Mouse (Mus musculus) neural tube, embryonic 14.5 days (tissue): ENCODE measurements around the gene Oxgr1. TPM values are rescaled to one million over a fixed set of nuclear protein-coding genes. Genes with fewer than 3 reads are reported as not detected.
"Not testable (repeated sequence)": the region's sequence is repeated elsewhere in the genome, so short reads cannot be mapped to it uniquely, and the experiment has no call there.

Experiments
- ATAC-seq: fragments of 200-750 bp; cut with Nextera tagmentation; 2 replicates; pipeline ENCODE4 v1.8.0; 2017; ENCODE audit warnings: low read depth, mild to moderate bottlenecking, moderate TSS enrichment, moderate library complexity
- H3K27ac ChIP-seq: fragments of 300-500 bp; sonication (generic); 2 replicates; pipeline ENCODE4 v1.5.1; 2014; ENCODE audit warnings: low read depth, mild to moderate bottlenecking, control low read depth, low read length, moderate library complexity, mixed read lengths
- H3K27me3 ChIP-seq: fragments of 300-500 bp; sonication (generic); 2 replicates; pipeline ENCODE4 v1.6.1; 2014; ENCODE audit warnings: low read length; ENCODE audit not compliant: control insufficient read depth, insufficient read depth
- H3K36me3 ChIP-seq: fragments of 300-500 bp; sonication (generic); 2 replicates; pipeline ENCODE4 v1.6.1; 2014; ENCODE audit warnings: low read length, mixed read lengths; ENCODE audit not compliant: control insufficient read depth, insufficient read depth
- H3K4me1 ChIP-seq: fragments of 300-500 bp; sonication (generic); 2 replicates; pipeline ENCODE4 v1.6.1; 2014; ENCODE audit warnings: low read length; ENCODE audit not compliant: control insufficient read depth, insufficient read depth
- H3K4me2 ChIP-seq: fragments of 300-500 bp; sonication (generic); 2 replicates; pipeline ENCODE4 v1.6.1; 2014; ENCODE audit warnings: mild to moderate bottlenecking, low read depth, low read length, control low read depth
- H3K4me3 ChIP-seq: fragments of 300-500 bp; sonication (generic); 2 replicates; pipeline ENCODE4 v1.5.1; 2014; ENCODE audit warnings: low read depth, low read length, control low read depth, mixed read lengths
- H3K9ac ChIP-seq: fragments of 300-500 bp; sonication (generic); replicated peaks from 2 replicates; pipeline ENCODE4 v1.6.1; 2014; ENCODE audit warnings: low read depth, mild to moderate bottlenecking, control low read depth, low read length, mixed read lengths
- H3K9me3 ChIP-seq: fragments of 300-500 bp; sonication (generic); 2 replicates; pipeline ENCODE4 v1.6.1; 2016; ENCODE audit warnings: low read length; ENCODE audit not compliant: control insufficient read depth
- WGBS: fragments of 180-500 bp; shearing (Covaris S2); extraction: QIAGEN DNeasy Blood & Tissue Kit; methylation state at CpG from one replicate; pipeline ENCODE4 v1.1.7; 2014; 5-methylcytosine and 5-hydroxymethylcytosine counted together
- polyA plus RNA-seq: library from polyadenylated mRNA; unstranded; fragments of >200 nt; fragmentation: Nextera tagmentation; extraction: Ambion mirVana; gene quantifications from 2 replicates; pipeline ENCODE4 v1.2.1, GENCODE M21; 2014

Gene Oxgr1
- polyA plus RNA-seq, 1 experiment from 2014 or later: not detected

DNA sequence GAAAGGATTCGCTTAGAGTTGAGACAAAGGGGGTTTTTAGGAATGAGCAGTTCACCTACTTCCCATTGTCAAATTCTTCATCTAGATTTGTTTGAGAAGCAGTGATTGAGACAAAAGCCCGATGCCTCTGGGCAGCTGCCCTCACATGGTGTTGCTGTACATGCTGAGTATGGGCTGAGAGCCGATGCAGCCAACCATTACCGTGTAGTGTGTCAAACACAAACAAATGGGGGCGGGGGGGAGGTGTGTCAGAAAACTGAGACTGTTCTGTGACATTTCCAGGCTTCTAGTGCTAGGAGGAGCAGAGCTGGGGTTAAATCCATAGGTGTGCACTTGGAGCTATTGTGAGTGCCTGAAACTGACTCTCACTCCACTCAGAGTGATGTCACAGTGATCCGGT lies 55.5 kb downstream of the Oxgr1 start:
- Histone ChIP-seq H3K27ac (no peak overlapping the region), H3K27me3 (no peaks in the 10 kb centered on the region), H3K36me3 (no peaks in the 10 kb centered on the region), H3K4me1 (no peaks in the 10 kb centered on the region), H3K9ac (no peak overlapping the region), H3K4me2 (no peak overlapping the region), H3K9me3 (no peaks in the 10 kb centered on the region), H3K4me3 (no peak overlapping the region)
- 89% methylated on average over 6 of the region's 6 CpGs for WGBS
- no peak for ATAC-seq

DNA sequence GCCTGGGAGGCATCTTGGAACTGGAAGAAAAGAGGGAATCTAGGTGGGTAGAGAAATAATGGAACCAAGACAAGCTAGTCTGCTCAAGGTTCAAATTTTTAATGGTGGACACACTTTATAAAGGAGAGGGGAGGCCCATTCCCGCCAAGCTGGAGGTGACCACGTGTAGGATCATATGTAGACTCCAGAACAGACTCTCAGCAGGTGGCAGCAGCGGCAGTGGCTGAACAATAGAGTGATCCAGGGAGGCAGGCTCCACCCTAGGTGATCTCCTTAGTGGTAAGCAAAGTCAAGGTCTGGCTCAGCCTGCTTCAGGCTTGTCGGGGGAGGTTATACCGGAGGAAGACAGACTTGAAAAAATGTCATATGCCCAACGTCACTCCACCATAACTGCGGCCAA lies 55.9 kb downstream of the Oxgr1 start:
- not testable (repeated sequence) for H3K9ac ChIP-seq, H3K9me3 ChIP-seq, ATAC-seq, H3K4me3 ChIP-seq, H3K27me3 ChIP-seq, H3K36me3 ChIP-seq, H3K27ac ChIP-seq, H3K4me1 ChIP-seq, H3K4me2 ChIP-seq
- 89% methylated on average over 7 of the region's 7 CpGs for WGBS

DNA sequence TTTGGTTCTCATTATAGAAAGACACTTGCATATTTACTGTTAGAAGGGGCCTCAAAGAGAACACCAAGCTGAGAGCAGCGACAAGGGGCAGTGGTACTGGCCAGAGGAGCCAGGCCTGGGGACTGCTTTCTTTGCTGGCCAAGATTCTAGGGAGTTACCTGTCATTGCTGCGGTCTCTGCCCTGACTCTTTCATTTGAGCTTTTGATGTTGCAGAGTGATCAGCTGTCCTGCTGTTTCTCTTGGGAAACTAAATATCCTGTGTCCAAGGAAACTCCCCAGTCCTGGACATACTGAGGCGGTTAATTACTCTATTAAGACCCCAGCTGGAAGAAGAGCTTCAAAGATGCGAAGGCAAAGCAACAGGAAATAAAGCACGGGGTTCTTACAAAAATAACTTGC lies 60.9 kb downstream of the Oxgr1 start:
- no peak overlapping the region for H3K9ac ChIP-seq
- no peaks in the 10 kb centered on the region for H3K36me3 ChIP-seq
- no peaks in the 10 kb centered on the region for H3K9me3 ChIP-seq
- WGBS: 43% methylated on average over 5 of the region's 5 CpGs
- no peak for ATAC-seq
- H3K4me2 ChIP-seq: no peak overlapping the region
- no peak overlapping the region for H3K4me3 ChIP-seq
- no peaks in the 10 kb centered on the region for H3K27me3 ChIP-seq
- H3K27ac ChIP-seq: no peak overlapping the region
- no peaks in the 10 kb centered on the region for H3K4me1 ChIP-seq

DNA sequence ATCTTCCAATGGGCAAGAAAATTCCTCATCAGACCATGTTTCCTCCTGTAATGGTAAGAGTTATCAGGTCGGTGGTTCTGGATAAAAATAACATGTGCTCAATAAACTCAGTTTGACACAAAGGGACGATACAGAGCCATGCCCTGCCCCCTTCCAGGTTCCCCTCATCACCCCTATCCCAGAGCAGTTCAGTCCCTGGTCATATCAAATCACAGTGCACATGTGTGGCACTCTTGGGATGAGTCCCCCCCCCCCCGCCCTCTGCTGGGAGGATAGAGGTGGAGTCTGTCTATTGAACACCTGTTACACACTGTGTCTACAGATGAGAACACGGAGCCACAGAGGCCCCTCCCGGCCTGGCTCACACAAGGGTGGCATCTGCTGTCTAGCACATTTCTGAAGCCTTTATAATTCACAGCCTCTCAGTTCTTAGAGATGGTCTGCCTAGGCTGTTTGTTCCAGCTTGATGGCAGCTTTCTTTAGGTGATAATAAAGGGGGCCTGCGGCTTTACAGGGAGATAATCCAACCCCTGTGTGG lies 61.5 kb downstream of the Oxgr1 start:
- no peak overlapping the region for H3K27ac ChIP-seq
- no peak for ATAC-seq
- H3K36me3 ChIP-seq: no peaks in the 10 kb centered on the region
- no peaks in the 10 kb centered on the region for H3K27me3 ChIP-seq
- no peak overlapping the region for H3K4me3 ChIP-seq
- H3K9ac ChIP-seq: no peak overlapping the region
- 69% methylated on average over 6 of the region's 6 CpGs for WGBS
- H3K4me2 ChIP-seq: no peak overlapping the region
- no peaks in the 10 kb centered on the region for H3K4me1 ChIP-seq
- no peaks in the 10 kb centered on the region for H3K9me3 ChIP-seq

Other genes starting within 250 kb of the Oxgr1 start
- gene Mbnl2, start 233.2 kb upstream of the Oxgr1 start, polyA plus RNA-seq: 17.9 and 39.5 TPM in 2 replicates